Mouse (Mus musculus) heart, postnatal 0 days (tissue): ENCODE measurements around the gene Son.

Source experiments
- CTCF ChIP-seq: IDR thresholded peaks from 2 replicates; pipeline ENCODE4 v1.5.1; 2016; ENCODE audit warnings: antibody characterized with exemption, control low read depth, low read depth
- EP300 ChIP-seq: IDR thresholded peaks from 2 replicates; pipeline ENCODE4 v1.6.1; 2016; ENCODE audit warnings: antibody characterized with exemption, low read depth

DNA sequence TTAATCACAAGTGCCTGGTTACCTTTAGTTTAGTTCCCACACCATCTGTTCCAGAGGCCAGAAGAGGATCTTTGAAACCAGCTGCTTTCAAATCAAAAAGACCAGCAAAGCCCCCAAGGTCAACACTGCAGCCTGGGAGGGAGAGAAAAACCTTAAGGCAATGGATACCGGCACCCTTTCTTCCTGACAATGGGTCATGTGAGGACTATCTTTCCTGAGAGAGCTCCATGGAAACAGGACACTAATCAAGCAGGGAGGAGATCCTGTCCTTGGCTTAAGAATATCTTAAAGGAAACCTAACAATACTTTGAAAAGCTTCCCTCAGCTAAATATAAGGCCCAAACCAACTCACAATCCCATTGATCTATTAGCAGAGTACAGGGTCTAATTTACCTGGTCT is 16.7 kb upstream of the Son start:
- TF ChIP-seq CTCF (no peak), EP300 (no peak)
